5 mouse cellular contexts compared by ENCODE assay signal in the genomic region with DNA sequence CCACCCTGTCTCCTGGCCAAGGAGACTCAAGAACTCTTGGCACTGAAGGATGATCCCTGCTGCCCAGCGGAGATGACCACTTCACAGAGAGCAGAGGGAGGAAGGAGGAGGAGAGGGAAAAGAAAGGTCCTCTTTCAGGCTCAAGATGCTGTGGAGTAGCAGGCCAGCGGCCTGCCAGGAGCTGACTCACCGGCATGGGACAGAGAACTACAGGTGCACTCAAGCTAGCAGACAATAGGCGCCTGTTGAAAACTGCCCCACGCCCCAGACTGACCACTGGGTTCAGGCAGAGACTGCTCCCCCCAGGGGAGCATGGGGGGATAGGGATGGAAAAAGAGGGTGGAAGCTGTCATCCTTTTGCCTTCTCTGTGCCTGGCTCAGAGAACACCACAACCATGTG.
"Had no signal": no experiment of that assay in that cellular context is flagged by ENCODE, and none has a peak within 500 bp of the region (broad histone marks: within the 10 kb centered on the region; RNA-seq: fewer than 3 reads in every experiment).

No protein-coding gene starts in this region.

- DNase-seq: kidney, adult 11 months; kidney, adult 9 months; kidney, postnatal 4 days; left cerebral cortex, postnatal 4 days; thymus, postnatal 4 days had no signal
